Mouse (Mus musculus) lung, postnatal 10 days (tissue): ENCODE data around the gene Slc22a4.
"Not testable (repeated sequence)": the region's sequence is repeated elsewhere in the genome, so short reads cannot be mapped to it uniquely, and the experiment has no call there.

Experiments used
- DNase-seq: peaks from one replicate; pipeline ENCODE4 v3.0.0; 2021

The Slc22a4 gene

GRCm38 (mm10) chr11:54002761-54003717 lies 24.9 kb downstream of the Slc22a4 start:
- DNase-seq, result peak; percentile 78

DNA sequence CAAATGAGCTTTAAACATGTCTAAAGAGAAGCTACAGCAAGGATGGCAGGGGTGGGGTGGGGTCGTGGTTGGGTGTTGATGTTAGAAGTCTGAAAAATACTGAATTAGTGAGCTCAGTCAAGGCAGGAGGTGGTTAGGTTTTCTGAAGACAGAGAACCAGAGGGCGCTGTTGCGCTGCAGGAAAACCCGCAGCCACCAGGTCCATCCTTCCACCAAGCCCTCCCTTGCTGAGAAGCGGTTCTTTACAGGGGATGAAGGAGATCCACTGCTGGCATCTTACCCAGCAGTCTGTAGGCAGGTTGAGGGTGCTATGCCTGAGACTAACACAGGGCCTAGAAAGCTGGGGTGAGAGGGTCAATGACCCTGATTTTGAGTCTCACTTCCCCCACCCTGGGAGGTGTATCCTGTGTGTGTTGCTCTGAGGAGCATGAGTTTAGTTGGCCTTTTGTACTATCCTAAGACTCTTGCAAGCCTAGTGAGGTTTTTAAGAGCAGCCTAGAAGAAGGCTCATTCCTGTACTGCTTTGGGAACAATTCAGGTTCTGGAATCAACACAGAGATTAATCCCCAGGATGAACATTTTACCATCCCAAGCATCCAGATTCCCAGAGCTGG lies 25.6 kb downstream of the Slc22a4 start:
- peak; percentile 74 for DNase-seq

DNA sequence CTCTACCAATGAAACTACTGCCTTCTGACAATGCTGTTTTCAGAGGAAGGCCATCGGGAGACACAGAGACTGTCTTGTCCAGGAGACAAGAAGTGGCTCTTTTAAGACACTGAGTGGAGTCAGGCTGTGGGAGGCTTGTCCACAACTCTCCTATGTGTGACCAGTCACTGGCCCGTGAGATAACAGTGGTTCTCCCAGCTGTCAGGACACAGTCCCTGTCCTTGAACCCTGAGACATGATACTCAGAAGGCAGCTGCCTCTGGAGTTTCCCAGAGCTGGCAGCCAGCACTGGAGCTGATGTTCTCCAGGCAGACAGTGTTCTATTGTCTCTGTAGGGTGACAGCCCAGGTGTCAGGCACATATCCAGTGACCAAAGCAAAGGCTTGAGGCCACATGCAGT lies 30.2 kb downstream of the Slc22a4 start:
- no peak for DNase-seq

- no peak for DNase-seq
Observed at GRCm38 (mm10) chr11:53992264-53992663, 35.6 kb downstream of the Slc22a4 start.

DNA sequence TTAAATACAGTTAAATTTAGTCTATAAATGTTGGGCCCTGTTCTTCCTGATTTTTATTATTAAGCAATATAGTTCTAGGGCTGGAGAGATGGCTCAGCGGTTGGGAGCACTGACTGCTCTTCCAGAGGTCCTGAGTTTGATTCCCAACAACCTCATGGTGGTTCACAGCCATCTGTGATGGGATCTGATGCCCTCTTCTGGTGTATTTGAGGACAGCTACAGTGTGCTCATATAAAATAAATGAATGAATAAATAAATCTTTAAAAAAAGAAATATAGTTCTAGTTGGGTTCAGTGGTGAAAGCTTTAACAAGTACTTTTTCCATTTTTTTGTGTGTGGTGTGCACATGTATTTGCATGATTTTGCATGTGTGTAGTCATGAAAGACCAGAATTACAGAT lies 38.7 kb downstream of the Slc22a4 start:
- no peak for DNase-seq

- DNase-seq, result no peak
Observed at GRCm38 (mm10) chr11:53988081-53988480, 39.8 kb downstream of the Slc22a4 start.

DNA sequence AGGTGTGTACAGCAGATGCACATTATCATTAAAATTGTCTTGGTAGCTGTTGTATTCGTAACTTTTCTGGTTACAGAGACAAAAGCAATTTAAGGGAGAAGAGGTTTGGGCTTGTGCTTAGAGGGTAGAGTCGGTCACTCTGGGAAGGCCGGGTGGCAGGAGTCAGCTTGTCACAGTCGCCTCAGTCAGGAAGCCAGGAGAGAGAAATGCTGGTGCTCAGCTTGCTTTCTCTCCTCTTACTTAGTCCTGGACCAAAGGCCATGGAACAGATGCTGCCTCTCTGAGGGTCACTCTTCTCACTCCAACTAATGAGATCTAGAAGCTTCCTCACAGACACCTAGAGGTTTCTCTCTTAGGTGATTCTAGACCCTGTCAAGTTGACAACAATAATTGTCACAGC lies 46.5 kb downstream of the Slc22a4 start:
- DNase-seq, result no peak

GRCm38 (mm10) chr11:53979788-53980621 lies 47.9 kb downstream of the Slc22a4 start, which contains the start of gene Slc22a21:
Gene Slc22a21 (minus strand): TSS chr11:53980332.
- DNase-seq, result peak; percentile 89

DNA sequence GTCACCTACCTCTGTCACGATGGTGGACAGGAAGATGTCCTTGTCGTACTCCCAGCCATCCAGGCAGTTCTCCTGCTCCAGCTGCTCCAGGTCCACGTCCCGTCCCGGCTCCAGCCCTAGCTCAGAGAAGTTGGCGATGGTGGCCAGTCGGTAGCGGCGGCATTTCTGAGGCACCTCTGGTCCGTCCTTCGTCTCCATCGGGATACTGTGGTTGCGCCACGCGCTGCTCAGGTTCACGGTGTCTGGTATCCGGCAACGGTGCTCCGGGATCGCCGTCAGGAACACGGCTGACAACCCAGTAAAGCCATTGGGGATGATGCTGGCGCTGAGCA lies 48.5 kb downstream of the Slc22a4 start:
- not testable (repeated sequence) for DNase-seq

DNA sequence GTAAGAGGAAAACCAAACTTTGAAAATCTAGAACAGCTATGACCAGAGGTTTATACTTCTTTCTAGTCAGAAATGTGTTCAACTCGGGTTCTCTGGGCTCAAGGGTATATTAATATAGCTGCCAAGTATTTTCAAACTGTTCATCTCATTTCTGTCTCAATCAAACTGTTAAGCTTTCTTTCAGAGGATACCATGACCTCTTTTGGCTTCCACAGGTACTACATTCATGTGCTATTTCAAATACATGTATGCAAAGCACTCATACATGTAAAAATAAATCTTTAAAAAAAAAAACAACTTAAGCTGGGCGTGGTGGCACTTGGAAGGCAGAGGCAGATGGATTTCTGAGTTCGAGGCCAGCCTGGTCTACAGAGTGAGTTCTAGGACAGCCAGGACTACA lies 50.2 kb downstream of the Slc22a4 start:
- DNase-seq, result no peak

- DNase-seq, result no peak
Observed at GRCm38 (mm10) chr11:53975559-53975958, 52.3 kb downstream of the Slc22a4 start.

DNA sequence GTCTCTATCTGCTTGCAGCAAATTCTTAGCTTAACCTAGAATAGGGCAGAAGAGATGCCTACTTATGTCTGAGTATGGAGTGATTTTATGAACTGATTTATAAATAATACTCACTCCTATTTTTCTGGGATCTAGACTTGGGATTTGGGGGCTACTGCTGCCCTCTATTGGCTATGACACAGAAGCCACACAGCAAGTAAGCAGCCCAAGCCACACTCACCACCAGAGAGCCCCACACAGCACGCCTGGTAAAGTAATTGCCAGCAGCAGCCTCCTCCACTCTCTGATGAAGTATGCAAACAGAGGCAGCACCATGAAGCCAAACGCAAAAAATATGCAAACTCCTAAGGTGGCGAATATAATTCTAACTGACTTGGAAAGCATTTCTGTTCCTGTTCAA lies 68.9 kb downstream of the Slc22a4 start:
- DNase-seq, result peak; percentile 8

GRCm38 (mm10) chr11:53958176-53958575 lies 69.7 kb downstream of the Slc22a4 start:
- peak; percentile 22 for DNase-seq

DNA sequence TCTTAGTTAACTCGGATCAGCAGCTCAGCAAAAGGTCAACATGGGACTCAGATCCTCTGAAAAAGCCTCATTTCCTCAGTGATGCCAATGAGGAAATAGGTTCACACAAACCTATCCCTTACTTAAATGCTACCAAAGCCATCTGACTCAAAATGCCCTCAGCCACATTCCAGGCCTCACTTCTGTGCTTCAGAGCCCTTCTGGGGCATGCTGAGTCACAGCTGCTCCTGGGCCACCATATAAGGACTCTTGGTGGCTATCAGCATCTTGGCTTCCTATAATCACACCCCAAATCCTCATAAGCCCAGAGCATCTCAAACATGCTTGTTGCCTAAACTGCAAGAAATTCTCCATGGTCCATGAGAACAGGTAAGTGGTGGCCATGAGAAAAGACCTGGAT lies 71.3 kb downstream of the Slc22a4 start:
- no peak for DNase-seq

GRCm38 (mm10) chr11:53954653-53955052 lies 73.2 kb downstream of the Slc22a4 start:
- DNase-seq, result no peak

- DNase-seq, result not testable (repeated sequence)
Observed at GRCm38 (mm10) chr11:53950133-53950532, 77.8 kb downstream of the Slc22a4 start.
